In the genomic region with DNA sequence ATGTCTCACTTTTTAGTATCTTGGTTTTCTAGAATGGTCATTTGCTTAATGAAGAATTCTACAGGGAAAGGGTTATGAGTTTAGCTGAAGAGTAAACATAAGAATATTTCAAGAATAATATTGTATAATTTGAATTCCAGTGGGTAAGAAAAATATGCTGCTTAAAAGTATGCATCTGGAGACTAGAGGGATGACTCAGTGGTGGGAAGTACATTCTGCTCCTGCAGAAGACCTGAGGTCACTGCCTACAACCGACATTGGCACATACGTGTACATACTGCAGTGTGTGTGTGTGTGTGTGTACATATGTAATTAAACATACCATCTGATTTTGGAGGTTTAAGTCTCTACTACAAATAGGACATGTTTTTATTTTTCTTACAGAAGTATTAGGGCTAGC, we compare ENCODE assay signal across 26 mouse cellular contexts.
DNase-seq lines count a peak whose midpoint lies in the region; ATAC-seq and TF ChIP-seq lines count a peak whose summit lies in the region.
"Had no signal": no experiment of that assay in that cellular context is flagged by ENCODE, and none has a peak within 500 bp of the region (broad histone marks: within the 10 kb centered on the region; RNA-seq: fewer than 3 reads in every experiment).

No protein-coding gene starts in this region.

- H3K4me2 ChIP-seq in heart, embryonic 13.5 days = no peak overlapping the region
- no peak overlapping the region for H3K4me2 ChIP-seq in heart, postnatal 0 days (ENCODE audit: low read depth, low read length)
- H3K4me2 ChIP-seq: embryonic facial prominence, embryonic 12.5 days; embryonic facial prominence, embryonic 15.5 days; forebrain, embryonic 12.5 days; forebrain, embryonic 15.5 days; hindbrain, embryonic 14.5 days had no signal

- H3K9ac ChIP-seq in heart, embryonic 13.5 days = no peak overlapping the region
- H3K9ac ChIP-seq in heart, postnatal 0 days (replicated peaks; ENCODE audit: low read depth, low read length) = no peak overlapping the region
- H3K9ac ChIP-seq: embryonic facial prominence, embryonic 12.5 days; embryonic facial prominence, embryonic 15.5 days; forebrain, embryonic 12.5 days; forebrain, embryonic 15.5 days; hindbrain, embryonic 14.5 days had no signal

- peaks cover 45% of the 10 kb centered on the region for H3K4me1 ChIP-seq in heart, embryonic 13.5 days
- H3K4me1 ChIP-seq in heart, postnatal 0 days (ENCODE audit: control insufficient read depth, insufficient read depth) = peaks cover 28% of the 10 kb centered on the region
- H3K4me1 ChIP-seq: embryonic facial prominence, embryonic 12.5 days; embryonic facial prominence, embryonic 15.5 days; forebrain, embryonic 12.5 days had no signal

- no peak for DNase-seq in heart, postnatal 10 days
- no peak for DNase-seq in heart, postnatal 0 days (ENCODE audit: low spot score)
- DNase-seq in heart, adult 18-20 months = no peak
- peak; percentile 72 for DNase-seq in NIH3T3 (ENCODE audit: low read depth)
- no peak for DNase-seq in thymus, postnatal 10 days (ENCODE audit: low spot score in 2 of 2)
- DNase-seq: adrenal gland, adult 2 months; adrenal gland, postnatal 14 days; cerebellum, adult 11 months; cerebellum, adult 2 months; cerebellum, adult 9-11 months; cerebellum, postnatal 25 days; gastrocnemius, postnatal 10 days; gastrocnemius, postnatal 36 days; heart, postnatal 4 days; kidney, adult 18-20 months; kidney, adult 9 months had no signal

- WGBS in heart, embryonic 13.5 days = 85% methylated on average over 2 of the region's 2 CpGs
- 88% methylated on average over 2 of the region's 2 CpGs for WGBS in heart, postnatal 0 days

- intact Hi-C loops in heart, postnatal 10 days (cut with DNase I) = no loop called here

- ATAC-seq in heart, embryonic 13.5 days (ENCODE audit: extremely low read depth, insufficient number of reproducible peaks, low FRiP score, low TSS enrichment) = no peak
- ATAC-seq in heart, postnatal 0 days (ENCODE audit: insufficient read depth, low read depth) = no peak
- ATAC-seq: forebrain, embryonic 15.5 days; hindbrain, postnatal 0 days; inflammation-experienced regulatory T-cells, adult 6 months; intestine, embryonic 16.5 days had no signal

- TF ChIP-seq CTCF in heart, postnatal 0 days (IDR thresholded peaks at IDR 0.05; ENCODE audit: low read depth) = no peak

- H3K36me3 ChIP-seq in heart, embryonic 13.5 days = no peaks in the 10 kb centered on the region
- no peaks in the 10 kb centered on the region for H3K36me3 ChIP-seq in heart, postnatal 0 days (replicated peaks; ENCODE audit: control insufficient read depth, insufficient read depth, low read length)
- H3K36me3 ChIP-seq: embryonic facial prominence, embryonic 12.5 days; embryonic facial prominence, embryonic 15.5 days; forebrain, embryonic 12.5 days; forebrain, embryonic 15.5 days had no signal

- H3K9me3 ChIP-seq in heart, embryonic 13.5 days = no peaks in the 10 kb centered on the region
- no peaks in the 10 kb centered on the region for H3K9me3 ChIP-seq in heart, postnatal 0 days (replicated peaks; ENCODE audit: control insufficient read depth, low read length)
- H3K9me3 ChIP-seq: embryonic facial prominence, embryonic 12.5 days; embryonic facial prominence, embryonic 15.5 days; forebrain, embryonic 12.5 days; forebrain, embryonic 15.5 days had no signal

- H3K27me3 ChIP-seq in heart, embryonic 13.5 days (replicated peaks) = no peaks in the 10 kb centered on the region
- no peaks in the 10 kb centered on the region for H3K27me3 ChIP-seq in heart, postnatal 0 days (ENCODE audit: control insufficient read depth, insufficient read depth, low read length)
- H3K27me3 ChIP-seq: embryonic facial prominence, embryonic 12.5 days; embryonic facial prominence, embryonic 15.5 days; forebrain, embryonic 12.5 days; forebrain, embryonic 15.5 days had no signal

- H3K27ac ChIP-seq in heart, embryonic 13.5 days (replicated peaks) = 0 out of 2 replicates have a peak overlapping the region, but pooled peaks have one; percentile 97
- 0 out of 2 replicates have a peak overlapping the region, but pooled peaks have one; percentile 2 for H3K27ac ChIP-seq in heart, postnatal 0 days (ENCODE audit: low read depth)
- H3K27ac ChIP-seq: embryonic facial prominence, embryonic 12.5 days; embryonic facial prominence, embryonic 15.5 days; forebrain, embryonic 12.5 days; forebrain, embryonic 15.5 days; hindbrain, embryonic 14.5 days; hindbrain, postnatal 0 days had no signal

- no peak for TF ChIP-seq EP300 in heart, postnatal 0 days (IDR thresholded peaks at IDR 0.05; ENCODE audit: low read depth)

- H3K4me3 ChIP-seq in heart, embryonic 13.5 days = no peak overlapping the region
- H3K4me3 ChIP-seq in heart, postnatal 0 days (ENCODE audit: low read depth, low read length) = no peak overlapping the region
- H3K4me3 ChIP-seq: embryonic facial prominence, embryonic 12.5 days; embryonic facial prominence, embryonic 15.5 days; erythroblast, embryonic 14.5 days; forebrain, embryonic 12.5 days; forebrain, embryonic 15.5 days had no signal
